Mouse (Mus musculus): ENCODE results near the gene Mrpl28. TPM values are rescaled to one million over a fixed set of nuclear protein-coding genes. Genes with fewer than 3 reads are reported as not detected.
"Not testable (repeated sequence)": the region's sequence is repeated elsewhere in the genome, so short reads cannot be mapped to it uniquely, and the experiment has no call there.

The Mrpl28 gene
- 206 and 217 TPM in 2 replicates for polyA plus RNA-seq (2015; fragmentation: Nextera tagmentation; extraction: Ambion mirVana)

GRCm38 (mm10) chr17:26123267-26123684, at the start of gene Mrpl28:
TSS of gene Mrpl28 (plus strand) at chr17:26123500.
- peak within 1 kb of the TSS; percentile 82 for H3K4me3 ChIP-seq
- H3K27me3 ChIP-seq, result no peaks in the 10 kb centered on the region
- under 1% methylated on average over 31 of the region's 32 CpGs for WGBS
- H3K9me3 ChIP-seq, result no peaks in the 10 kb centered on the region
- H3K4me2 ChIP-seq (replicated peaks), result peak within 1 kb of the TSS; percentile 74
- H3K9ac ChIP-seq (replicated peaks), result peak within 1 kb of the TSS; percentile 77
- ATAC-seq (replicated peaks), result peak; percentile 88
- H3K27ac ChIP-seq (replicated peaks), result 0 out of 2 replicates have a peak within 1 kb of the TSS, but pooled peaks have one; percentile 17
- peaks cover 19% of the 10 kb centered on the region for H3K4me1 ChIP-seq
- peaks cover 28% of the 10 kb centered on the region for H3K36me3 ChIP-seq

DNA sequence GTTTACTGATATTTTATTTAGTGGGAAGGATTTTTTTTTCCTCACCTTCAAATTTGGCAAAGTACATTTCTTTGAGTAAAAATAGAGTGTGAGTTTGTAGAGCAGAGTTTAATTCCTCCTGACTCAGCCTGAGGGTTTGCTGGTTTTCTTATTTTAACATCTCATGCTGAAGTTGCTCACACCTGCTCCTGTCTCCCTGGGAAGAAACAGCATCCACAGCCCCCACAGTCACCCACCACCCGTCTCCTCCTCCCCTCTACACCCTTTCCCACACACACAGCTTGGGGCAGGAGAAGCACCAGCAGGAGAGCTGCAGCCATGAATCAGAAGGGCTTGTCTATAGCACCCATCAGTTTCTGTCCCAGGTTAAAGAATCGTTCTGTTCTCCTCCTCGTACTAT, 48.1 kb upstream of the Mrpl28 start:
- no peaks in the 10 kb centered on the region for H3K9me3 ChIP-seq
- 62% methylated on average over 3 of the region's 3 CpGs for WGBS
- H3K36me3 ChIP-seq, result no peaks in the 10 kb centered on the region
- H3K4me1 ChIP-seq, result peaks cover under 1% of the 10 kb centered on the region; the same call in 1 of the 2 replicates
- no peak for ATAC-seq (replicated peaks)
- no peak overlapping the region for H3K27ac ChIP-seq (replicated peaks)
- 0 out of 2 replicates have a peak, but pooled peaks cover 3% of the 10 kb centered on the region for H3K27me3 ChIP-seq
- H3K4me2 ChIP-seq (replicated peaks), result no peak overlapping the region
- H3K4me3 ChIP-seq, result no peak overlapping the region
- H3K9ac ChIP-seq (replicated peaks), result no peak overlapping the region

DNA sequence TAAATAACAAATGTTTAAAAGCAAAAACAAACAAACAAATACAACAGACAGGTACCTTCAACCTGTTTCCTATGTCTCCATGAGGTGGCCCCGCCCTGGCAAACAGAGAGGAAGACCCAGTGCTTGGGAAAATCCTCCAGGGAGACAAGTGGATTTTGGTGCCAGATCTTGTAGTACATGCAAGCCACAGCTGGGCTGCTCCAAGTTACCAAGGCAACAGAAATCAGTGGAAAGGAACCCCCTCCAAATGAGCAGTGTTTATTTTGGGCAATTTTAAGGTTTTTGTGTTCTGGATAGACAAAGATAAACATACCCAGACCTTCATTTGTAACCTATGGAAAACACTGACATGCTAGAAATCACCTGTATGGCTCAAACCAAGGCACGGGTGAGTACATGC, 44.4 kb upstream of the Mrpl28 start:
- H3K36me3 ChIP-seq, result 0 out of 2 replicates have a peak, but pooled peaks cover 3% of the 10 kb centered on the region
- H3K4me2 ChIP-seq (replicated peaks), result no peak overlapping the region
- H3K27ac ChIP-seq (replicated peaks), result peak overlapping the region; percentile 27; the same call in 1 of the 2 replicates
- no peaks in the 10 kb centered on the region for H3K4me1 ChIP-seq
- no peaks in the 10 kb centered on the region for H3K9me3 ChIP-seq
- no peak overlapping the region for H3K4me3 ChIP-seq
- no peak overlapping the region for H3K9ac ChIP-seq (replicated peaks)
- 56% methylated on average over 2 of the region's 2 CpGs for WGBS
- no peaks in the 10 kb centered on the region for H3K27me3 ChIP-seq
- ATAC-seq (replicated peaks), result no peak

DNA sequence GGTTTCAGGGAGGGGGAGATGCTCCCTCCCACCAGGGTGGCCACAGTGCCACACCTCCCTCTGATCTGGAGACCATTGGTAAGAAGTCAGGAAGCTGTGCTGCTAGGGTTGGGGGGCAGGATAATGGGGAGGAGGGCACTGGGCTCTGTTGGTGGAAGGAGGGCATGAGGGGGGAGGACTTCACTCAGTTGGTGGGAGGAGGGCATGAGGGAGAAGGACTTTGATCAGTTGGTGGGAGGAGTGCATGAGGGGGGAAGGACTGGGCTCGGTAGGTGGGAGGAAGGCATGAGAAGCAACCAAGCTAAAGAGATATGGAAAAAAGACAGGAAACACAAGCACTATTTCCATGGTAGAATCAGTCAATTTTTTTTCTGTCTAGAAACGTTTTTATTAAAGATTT, 42.4 kb upstream of the Mrpl28 start:
- 62% methylated on average over 2 of the region's 2 CpGs for WGBS
- Histone ChIP-seq H3K4me3 (no peak overlapping the region), H3K27ac (replicated peaks) (no peak overlapping the region), H3K9ac (replicated peaks) (no peak overlapping the region), H3K27me3 (no peaks in the 10 kb centered on the region), H3K4me1 (no peaks in the 10 kb centered on the region), H3K4me2 (replicated peaks) (no peak overlapping the region), H3K9me3 (no peaks in the 10 kb centered on the region), H3K36me3 (0 out of 2 replicates have a peak, but pooled peaks cover 3% of the 10 kb centered on the region)
- no peak for ATAC-seq (replicated peaks)

DNA sequence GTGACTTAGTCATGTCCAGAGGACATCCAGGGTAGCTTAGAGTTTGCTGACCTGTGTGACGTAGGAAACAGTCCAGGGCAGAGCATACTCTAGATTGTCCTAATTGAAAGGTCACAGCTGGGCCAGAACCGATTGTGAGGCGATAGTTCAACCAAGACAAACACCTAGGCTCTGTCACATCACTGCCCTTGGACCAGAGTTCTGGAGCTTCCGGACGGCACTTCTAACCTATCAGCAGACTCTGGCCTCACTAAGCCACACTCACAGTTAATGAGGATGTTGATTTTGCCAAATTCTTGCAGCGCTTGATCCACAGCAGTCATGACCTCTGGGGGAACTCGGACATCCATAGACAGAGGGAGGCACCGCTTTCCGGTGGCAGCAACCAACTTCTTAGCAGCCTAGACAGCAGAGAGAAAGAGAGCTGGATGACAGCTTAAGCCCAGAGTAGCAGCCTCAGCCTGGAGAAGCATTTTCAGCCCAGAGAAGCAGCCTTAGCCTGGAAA, 36.2 kb upstream of the Mrpl28 start:
- WGBS, result 94% methylated on average over 9 of the region's 9 CpGs

DNA sequence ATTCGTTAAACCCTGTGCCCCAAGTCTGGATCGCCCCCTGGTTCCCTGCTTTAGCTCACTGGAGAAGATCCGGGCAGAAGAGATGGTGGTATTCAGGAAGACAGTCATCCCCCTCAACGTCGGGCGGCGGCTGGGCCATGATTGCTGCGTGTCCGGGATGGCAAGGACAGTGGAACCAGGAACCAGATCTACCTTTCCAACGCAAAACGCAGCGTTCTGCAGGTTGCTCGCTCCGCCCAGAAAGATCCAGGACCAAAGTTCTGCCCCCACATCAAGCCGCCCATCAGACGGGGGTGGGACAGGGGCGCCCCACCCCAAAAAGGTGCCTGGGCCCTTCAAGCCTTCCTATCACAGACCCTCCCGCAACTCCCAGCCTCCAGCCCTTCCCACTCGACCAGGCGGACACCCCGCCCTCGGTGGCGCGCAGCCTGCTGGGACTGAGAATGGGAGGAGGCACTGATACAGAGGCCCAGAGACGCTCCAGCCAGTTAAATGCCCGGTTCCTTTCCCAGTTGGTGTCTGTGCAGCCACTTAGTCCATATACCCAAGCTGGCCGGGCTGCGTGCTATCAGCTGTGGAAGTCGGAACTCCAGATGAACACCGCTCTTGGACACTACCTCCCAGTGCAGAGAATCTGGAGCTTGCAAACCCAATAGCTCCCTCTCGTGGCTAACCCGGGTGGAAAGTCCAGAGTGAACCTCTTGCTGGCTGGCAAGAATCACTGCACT, 33.2 kb upstream of the Mrpl28 start, which contains the start of gene Decr2:
Gene Decr2, minus strand, starts transcription at position 433 of the 728 bp plus-strand sequence.
- Histone ChIP-seq H3K4me1 (peaks cover 6% of the 10 kb centered on the region; the same call in 1 of the 2 replicates), H3K9me3 (no peaks in the 10 kb centered on the region), H3K27me3 (no peaks in the 10 kb centered on the region), H3K9ac (replicated peaks) (peak within 1 kb of the TSS; percentile 78), H3K27ac (replicated peaks) (peak within 1 kb of the TSS; percentile 81), H3K4me3 (peak within 1 kb of the TSS; percentile 57), H3K36me3 (no peaks in the 10 kb centered on the region), H3K4me2 (replicated peaks) (peak within 1 kb of the TSS; percentile 74)
- WGBS, result 2% methylated on average over 32 of the region's 32 CpGs
- ATAC-seq (replicated peaks), result peak; percentile 86

More for the DNA sequence above, 36.2 kb upstream of the Mrpl28 start:
- Histone ChIP-seq H3K9ac (replicated peaks) (no peak overlapping the region), H3K27me3 (no peaks in the 10 kb centered on the region), H3K9me3 (no peaks in the 10 kb centered on the region), H3K4me3 (no peak overlapping the region), H3K27ac (replicated peaks) (no peak overlapping the region), H3K36me3 (0 out of 2 replicates have a peak, but pooled peaks cover 3% of the 10 kb centered on the region), H3K4me2 (replicated peaks) (no peak overlapping the region), H3K4me1 (no peaks in the 10 kb centered on the region; the same call in 1 of the 2 replicates)
- no peak for ATAC-seq (replicated peaks)

DNA sequence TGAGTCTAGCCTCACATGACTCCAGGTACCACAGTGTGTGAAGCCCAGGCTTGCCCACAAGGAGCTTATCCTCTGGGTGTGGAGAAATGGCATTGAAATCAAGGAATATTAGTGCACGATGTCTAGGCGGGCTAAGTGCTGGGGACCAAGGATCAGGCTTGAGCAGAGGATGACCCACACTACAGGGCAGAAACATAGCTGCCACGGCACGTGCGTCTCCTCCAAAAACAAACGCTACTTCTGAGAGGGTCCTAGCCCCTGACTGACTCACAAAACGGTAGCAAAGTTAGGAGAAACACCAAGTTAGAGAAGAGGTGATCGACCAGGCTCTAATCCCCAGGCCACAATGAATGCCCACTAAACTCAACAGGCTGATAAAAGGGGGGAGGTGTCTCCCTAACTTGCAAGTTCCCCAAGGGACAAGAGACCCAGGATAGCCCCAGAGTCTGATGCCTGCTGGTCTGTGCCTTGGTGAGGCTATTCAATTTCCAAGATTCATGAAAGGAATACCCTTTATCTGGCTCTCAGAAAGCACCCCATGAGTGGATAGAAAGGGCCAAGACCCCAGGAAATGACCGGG, 28.7 kb upstream of the Mrpl28 start:
- Histone ChIP-seq H3K27ac (replicated peaks) (peak overlapping the region; percentile 63; the same call in 1 of the 2 replicates), H3K4me2 (replicated peaks) (peak overlapping the region; percentile 81), H3K36me3 (no peaks in the 10 kb centered on the region), H3K27me3 (no peaks in the 10 kb centered on the region), H3K4me1 (peaks cover 13% of the 10 kb centered on the region), H3K4me3 (peak overlapping the region; percentile 58), H3K9me3 (no peaks in the 10 kb centered on the region), H3K9ac (replicated peaks) (peak overlapping the region; percentile 72)
- ATAC-seq (replicated peaks), result no peak
- WGBS, result 22% methylated on average over 9 of the region's 9 CpGs

DNA sequence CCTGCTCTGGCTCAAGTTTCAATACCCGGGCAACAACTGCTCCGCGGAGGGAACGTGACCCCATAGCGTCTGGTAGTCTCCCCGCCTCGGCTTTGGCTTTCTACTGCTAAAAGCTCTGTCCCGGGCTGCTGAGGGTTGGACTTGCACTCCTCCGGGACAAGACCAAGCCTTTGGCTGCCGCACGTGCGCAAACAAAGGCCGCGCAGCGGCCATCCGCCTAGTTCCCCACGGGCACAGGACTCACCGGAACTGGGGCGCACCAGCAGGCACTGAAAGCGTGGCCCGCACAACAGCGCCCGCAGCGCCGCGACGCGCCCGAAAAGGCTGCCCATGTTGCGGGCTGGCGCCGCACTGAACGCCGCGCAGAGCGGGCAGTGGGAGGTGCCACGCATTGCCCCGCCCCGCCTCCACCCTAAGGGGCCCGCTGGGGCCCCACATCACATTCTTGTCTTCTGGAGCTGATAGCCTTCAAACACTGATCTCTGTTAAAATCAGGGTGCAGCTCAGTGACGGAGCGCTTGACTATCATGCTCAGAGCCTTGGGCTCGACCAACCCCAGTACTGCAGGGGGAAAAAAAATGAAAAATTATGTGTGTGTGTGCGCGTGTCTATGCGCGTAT, 28.1 kb upstream of the Mrpl28 start, which contains the start of gene Nme4:
Gene Nme4, minus strand, starts transcription at position 482 of the 620 bp plus-strand sequence.
- no peaks in the 10 kb centered on the region for H3K27me3 ChIP-seq
- H3K36me3 ChIP-seq, result no peaks in the 10 kb centered on the region
- H3K9ac ChIP-seq (replicated peaks), result peak within 1 kb of the TSS; percentile 72
- no peaks in the 10 kb centered on the region for H3K9me3 ChIP-seq
- 3% methylated on average over 47 of the region's 47 CpGs for WGBS
- H3K4me2 ChIP-seq (replicated peaks), result peak within 1 kb of the TSS; percentile 81
- peak; percentile 86 for ATAC-seq (replicated peaks)
- peaks cover 13% of the 10 kb centered on the region for H3K4me1 ChIP-seq
- peak within 1 kb of the TSS; percentile 63 for H3K27ac ChIP-seq (replicated peaks)
- peak within 1 kb of the TSS; percentile 58 for H3K4me3 ChIP-seq

DNA sequence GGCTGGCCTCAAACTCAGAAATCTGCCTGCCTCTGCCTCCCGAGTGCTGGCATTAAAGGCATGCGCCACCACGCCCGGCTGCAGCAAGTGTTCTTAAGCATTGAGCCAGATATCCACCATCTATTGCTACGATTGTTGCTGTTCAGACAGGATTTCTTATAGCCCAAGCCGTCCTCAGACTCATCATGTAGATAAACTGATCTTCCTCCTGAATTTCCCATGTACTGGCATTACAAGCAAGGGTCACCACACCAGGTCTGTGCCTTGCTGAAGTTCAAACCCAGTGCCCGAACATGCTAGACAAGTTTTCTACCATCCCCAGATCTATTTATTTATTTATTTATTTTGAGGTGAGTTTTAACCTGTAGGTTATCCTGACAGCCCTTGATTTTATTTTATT, 24.8 kb upstream of the Mrpl28 start:
- Histone ChIP-seq H3K4me2 (replicated peaks) (no peak overlapping the region), H3K4me3 (no peak overlapping the region), H3K9ac (replicated peaks) (no peak overlapping the region), H3K9me3 (no peaks in the 10 kb centered on the region), H3K4me1 (peaks cover 13% of the 10 kb centered on the region), H3K36me3 (no peaks in the 10 kb centered on the region), H3K27me3 (no peaks in the 10 kb centered on the region), H3K27ac (replicated peaks) (no peak overlapping the region)
- ATAC-seq (replicated peaks), result no peak
- 92% methylated on average over 7 of the region's 7 CpGs for WGBS

- ATAC-seq (replicated peaks); H3K36me3 ChIP-seq; H3K27ac ChIP-seq (replicated peaks); H3K4me2 ChIP-seq (replicated peaks); H3K9me3 ChIP-seq; H3K9ac ChIP-seq (replicated peaks); H3K27me3 ChIP-seq; H3K4me3 ChIP-seq: not testable (repeated sequence)
- WGBS, result 54% methylated on average over 3 of the region's 3 CpGs
- H3K4me1 ChIP-seq, result peaks cover 13% of the 10 kb centered on the region
Measured at GRCm38 (mm10) chr17:26099316-26099715, 24.0 kb upstream of the Mrpl28 start.

DNA sequence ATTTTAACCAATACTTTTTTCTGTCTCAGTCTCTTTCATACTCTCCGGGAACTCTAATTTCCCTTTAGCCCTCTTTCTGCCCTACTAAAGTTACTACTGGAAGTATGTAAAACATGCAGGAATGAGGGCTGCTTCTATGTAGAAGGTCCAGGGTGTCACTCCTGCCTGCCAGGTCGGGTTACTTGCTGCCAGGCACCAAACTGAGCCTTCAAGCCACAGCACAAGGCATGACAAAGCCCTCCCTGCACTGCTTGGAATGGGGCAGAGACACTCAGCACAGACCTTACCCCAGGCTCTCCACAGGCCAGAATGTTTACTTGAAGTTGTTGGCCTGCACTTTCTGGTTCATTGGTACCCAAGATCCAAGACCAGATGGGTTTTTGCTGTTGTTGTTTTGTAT, 23.1 kb upstream of the Mrpl28 start:
- Histone ChIP-seq H3K27ac (replicated peaks) (no peak overlapping the region), H3K4me1 (peaks cover 6% of the 10 kb centered on the region), H3K9ac (replicated peaks) (no peak overlapping the region), H3K9me3 (no peaks in the 10 kb centered on the region), H3K4me3 (no peak overlapping the region), H3K4me2 (replicated peaks) (no peak overlapping the region), H3K36me3 (no peaks in the 10 kb centered on the region), H3K27me3 (no peaks in the 10 kb centered on the region)
- WGBS, result 43% methylated on average over 2 of the region's 2 CpGs
- ATAC-seq (replicated peaks), result no peak

DNA sequence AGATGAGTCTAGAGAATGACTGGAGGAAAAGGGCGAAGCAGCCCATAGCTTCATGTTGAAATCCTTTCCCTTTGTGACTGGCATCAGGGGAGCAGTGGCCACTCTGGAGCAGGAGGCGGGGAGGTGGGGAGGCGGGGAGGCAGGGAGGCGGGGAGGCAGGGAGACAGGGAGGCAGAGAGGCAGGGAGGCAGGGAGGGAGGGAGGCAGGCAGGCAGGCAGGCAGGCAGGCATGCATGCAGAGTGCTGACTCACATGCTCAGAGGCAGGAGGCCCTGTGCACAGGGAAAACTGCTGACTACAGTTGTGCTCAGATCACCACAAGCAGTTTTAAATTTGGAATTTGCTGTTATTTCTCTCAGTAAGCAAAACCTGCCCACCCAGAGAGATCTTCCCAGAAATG, 21.8 kb upstream of the Mrpl28 start:
- no peak for ATAC-seq (replicated peaks)
- H3K4me3 ChIP-seq, result no peak overlapping the region
- WGBS, result 40% methylated on average over 4 of the region's 4 CpGs
- H3K4me1 ChIP-seq, result no peaks in the 10 kb centered on the region
- no peaks in the 10 kb centered on the region for H3K27me3 ChIP-seq
- H3K27ac ChIP-seq (replicated peaks), result no peak overlapping the region
- no peaks in the 10 kb centered on the region for H3K36me3 ChIP-seq
- H3K4me2 ChIP-seq (replicated peaks), result no peak overlapping the region
- H3K9me3 ChIP-seq, result no peaks in the 10 kb centered on the region
- H3K9ac ChIP-seq (replicated peaks), result no peak overlapping the region
